Mouse (Mus musculus) spleen, adult 2 months (tissue): Measurements from ENCODE around the gene Lmbr1l. TPM values are rescaled to one million over a fixed set of nuclear protein-coding genes. Genes with fewer than 3 reads are reported as not detected.
A peak's percentile ranks its signal among the peaks of the same experiment; 100 is the strongest.

ENCODE experiments used
- DNase-seq, 2 experiments: peaks; one replicate each; pipeline versions ENCODE4 v3.0.0 to v3.0.0-alpha.2; 2012 to 2021; ENCODE audit warnings: low spot score in 2 of 2, low read depth in 1 of 2
- H3K27ac ChIP-seq: fragments of 200-500 bp; 2 replicates; pipeline ENCODE4 v1.5.1; 2012; ENCODE audit warnings: low read length, inconsistent platforms; ENCODE audit not compliant: insufficient read depth
- H3K27me3 ChIP-seq: fragments of 200-500 bp; 2 replicates; pipeline ENCODE4 v1.6.1; 2012; ENCODE audit warnings: mild to moderate bottlenecking, moderate library complexity, low read length, inconsistent platforms; ENCODE audit not compliant: control insufficient read depth, insufficient read depth
- H3K36me3 ChIP-seq: fragments of 200-500 bp; 2 replicates; pipeline ENCODE4 v1.6.1; 2012; ENCODE audit warnings: mild to moderate bottlenecking, low read length, inconsistent platforms; ENCODE audit not compliant: control insufficient read depth, insufficient read depth
- H3K4me1 ChIP-seq: fragments of 200-500 bp; 2 replicates; pipeline ENCODE4 v1.6.1; 2011; ENCODE audit warnings: inconsistent platforms; ENCODE audit not compliant: control insufficient read depth, insufficient read depth, insufficient read length
- H3K4me3 ChIP-seq: fragments of 200-500 bp; 2 replicates; pipeline ENCODE4 v1.5.1; 2011; ENCODE audit warnings: mild to moderate bottlenecking, inconsistent platforms; ENCODE audit not compliant: insufficient read depth, insufficient read length; ENCODE audit errors: extremely low read depth
- CTCF ChIP-seq: fragments of 200-500 bp; IDR thresholded peaks from 2 replicates; pipeline ENCODE4 v1.5.1; 2011; ENCODE audit warnings: mild to moderate bottlenecking, inconsistent platforms; ENCODE audit not compliant: insufficient read depth, insufficient read length, insufficient replicate concordance; ENCODE audit errors: extremely low read depth
- POLR2A ChIP-seq: fragments of 200-500 bp; IDR thresholded peaks from 2 replicates; pipeline ENCODE4 v1.6.1; 2011; ENCODE audit warnings: low read depth, low read length, inconsistent platforms
- WGBS: fragments of 180-500 bp; shearing (Covaris S2); methylation state at CpG from one replicate; pipeline ENCODE4 v1.1.7; 2018; 5-methylcytosine and 5-hydroxymethylcytosine counted together
- polyA plus RNA-seq: library from polyadenylated mRNA; depleted of rRNA; stranded (reverse); fragments of >200 nt; gene quantifications from 2 replicates; pipeline ENCODE4 v1.2.3, GENCODE M21; 2012

Gene Lmbr1l
- polyA plus RNA-seq, 1 experiment, result 112 TPM

DNA sequence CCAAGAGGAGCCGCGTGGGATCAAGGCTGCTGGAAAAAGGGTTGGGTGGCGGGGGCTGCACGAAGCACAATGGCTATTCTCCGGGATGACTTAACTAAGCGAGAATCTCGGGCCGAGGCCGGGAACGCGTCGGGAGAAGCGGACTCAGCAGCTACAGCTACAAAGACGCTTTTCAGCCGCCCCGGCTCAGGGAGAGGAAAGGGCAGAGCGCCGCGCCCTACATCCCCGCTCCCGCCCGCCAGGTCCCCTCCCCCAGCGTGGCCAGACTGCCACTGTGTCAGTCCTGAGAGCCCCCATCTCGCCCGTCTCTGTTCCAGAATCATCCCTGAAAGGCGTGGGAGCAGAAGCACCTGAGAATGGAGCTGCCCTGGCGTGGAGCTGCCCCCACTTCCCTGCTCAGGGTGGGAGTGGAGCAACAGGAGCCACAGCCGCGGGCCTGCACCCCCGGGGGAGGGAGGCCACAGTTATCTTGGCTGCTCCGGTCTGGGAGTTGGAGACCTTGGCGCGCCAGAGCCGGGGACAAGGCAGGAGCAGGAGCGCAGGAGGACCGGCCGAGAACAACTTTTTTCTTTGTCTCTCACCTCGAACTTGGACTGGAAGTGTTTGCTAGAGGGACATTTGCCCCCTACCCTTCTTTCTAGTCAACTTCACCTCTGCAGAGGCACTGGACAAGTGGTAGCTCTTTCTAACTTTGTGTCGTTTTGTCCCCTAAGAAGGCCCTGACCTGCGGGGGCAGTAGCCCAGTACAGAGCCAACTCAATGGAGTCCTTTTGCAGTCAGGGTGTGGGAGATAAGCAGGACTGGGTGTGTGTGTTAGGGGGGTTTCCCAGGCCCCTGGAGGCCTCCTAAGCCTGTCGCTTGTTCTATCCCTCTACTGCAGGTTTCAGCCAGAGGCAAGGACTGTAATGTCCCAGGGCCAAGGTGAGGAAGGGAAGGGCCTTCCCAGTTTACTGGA lies 22.1 kb downstream of the Lmbr1l start:
- 8% methylated on average over 41 of the region's 41 CpGs for WGBS
- Histone ChIP-seq H3K4me3 (peak overlapping the region; percentile 23; the same call in 1 of the 2 replicates), H3K4me1 (peaks cover 13% of the 10 kb centered on the region), H3K36me3 (no peaks in the 10 kb centered on the region), H3K27me3 (peaks cover 26% of the 10 kb centered on the region), H3K27ac (no peak overlapping the region)
- no peak for DNase-seq
- TF ChIP-seq CTCF (no peak), POLR2A (no peak)

DNA sequence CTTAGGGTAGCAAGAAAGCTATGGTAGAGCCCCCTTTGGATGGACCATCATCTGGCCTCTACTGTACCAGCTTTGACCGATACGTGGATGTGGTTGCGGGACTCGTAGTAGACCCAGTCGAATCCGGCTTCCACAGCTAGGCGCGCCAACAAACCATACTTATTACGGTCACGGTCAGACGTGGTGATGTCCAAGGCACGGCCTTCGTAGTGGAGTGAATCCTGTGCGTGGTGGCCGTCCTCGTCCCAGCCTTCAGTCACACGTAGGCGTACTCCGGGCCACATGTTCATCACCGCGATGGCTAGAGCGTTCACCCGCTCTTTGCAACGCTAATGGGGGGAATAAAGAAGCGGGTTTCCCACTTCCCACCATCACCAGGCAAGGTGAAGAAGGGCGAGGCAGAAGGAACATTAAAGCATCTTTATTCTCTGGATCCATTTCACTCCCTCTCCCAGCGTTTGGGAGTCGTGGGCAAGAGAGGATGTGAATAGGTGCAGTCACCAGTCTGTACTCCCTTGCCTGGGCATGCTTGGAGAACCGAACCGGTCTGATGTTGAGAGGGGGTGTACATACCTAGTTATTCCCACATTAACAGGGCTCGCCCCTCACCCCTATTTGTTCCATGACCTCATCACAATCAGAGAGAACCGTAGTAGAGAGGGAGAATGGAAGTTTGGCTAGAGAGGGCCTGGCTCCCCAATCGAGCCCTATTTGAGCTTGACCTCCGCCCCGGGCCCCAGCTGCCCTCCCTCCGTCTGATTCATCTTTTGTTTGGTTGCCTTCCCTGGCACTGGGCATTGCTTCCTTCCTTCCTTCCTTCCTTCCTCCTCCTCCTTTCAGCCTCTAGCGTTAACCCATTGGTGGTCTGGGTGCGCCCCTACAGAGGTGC lies 23.0 kb downstream of the Lmbr1l start:
- TF ChIP-seq POLR2A, result no peak
- no peak for TF ChIP-seq CTCF
- Histone ChIP-seq H3K27me3 (peaks cover 26% of the 10 kb centered on the region), H3K4me1 (peaks cover 13% of the 10 kb centered on the region), H3K36me3 (no peaks in the 10 kb centered on the region), H3K27ac (no peak overlapping the region), H3K4me3 (no peak overlapping the region)
- DNase-seq, result no peak
- WGBS, result 10% methylated on average over 38 of the region's 38 CpGs

DNA sequence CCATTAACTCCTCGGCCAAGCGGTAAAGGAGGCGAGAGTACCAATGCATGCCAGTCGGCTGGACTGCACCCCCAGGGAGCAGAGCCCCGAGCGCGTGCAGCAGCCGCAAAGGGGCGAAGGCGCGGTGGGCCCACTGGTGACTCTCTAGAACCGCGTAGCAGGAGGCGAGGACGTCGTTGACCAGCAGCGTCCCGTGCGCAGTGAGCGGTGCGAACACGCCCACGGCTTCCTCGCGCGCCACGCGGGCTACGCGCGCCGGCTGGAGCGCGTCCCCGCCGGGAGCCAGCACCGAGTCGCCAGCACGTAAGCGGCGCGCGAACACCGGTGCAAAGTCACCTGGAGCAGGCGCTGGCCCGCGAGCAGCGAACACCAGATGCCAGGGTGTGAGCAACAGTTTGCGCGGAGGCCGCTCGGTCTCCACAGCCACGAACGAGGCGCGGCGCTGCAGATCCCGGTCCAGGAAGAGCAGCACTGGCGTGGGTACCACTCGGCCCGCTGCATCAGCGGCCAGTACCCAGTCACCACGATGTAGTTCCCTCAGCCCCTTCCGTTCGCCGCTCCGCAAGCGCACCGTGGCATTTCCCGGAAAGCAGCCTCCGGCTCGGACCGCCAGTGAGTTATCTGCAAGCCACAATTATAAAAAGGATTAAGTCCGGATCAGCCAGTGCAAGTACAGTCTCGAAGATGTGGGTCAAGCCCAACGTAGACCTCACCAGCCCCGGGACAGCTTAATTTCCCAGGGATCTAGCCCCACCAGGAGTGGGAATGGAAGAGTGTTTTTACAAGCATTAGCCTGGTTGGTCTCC lies 23.9 kb downstream of the Lmbr1l start, which contains the start of gene Rhebl1:
Gene Rhebl1 (minus strand): TSS at position 601 of the 806 bp plus-strand sequence.
- peaks cover 13% of the 10 kb centered on the region for H3K4me1 ChIP-seq
- no peak within 1 kb of the TSS for H3K27ac ChIP-seq
- TF ChIP-seq CTCF, result no peak
- no peak for TF ChIP-seq POLR2A
- H3K27me3 ChIP-seq, result peaks cover 26% of the 10 kb centered on the region
- peak within 1 kb of the TSS; percentile 60 for H3K4me3 ChIP-seq
- WGBS, result under 1% methylated on average over 77 of the region's 77 CpGs
- H3K36me3 ChIP-seq, result no peaks in the 10 kb centered on the region
- no peak for DNase-seq

DNA sequence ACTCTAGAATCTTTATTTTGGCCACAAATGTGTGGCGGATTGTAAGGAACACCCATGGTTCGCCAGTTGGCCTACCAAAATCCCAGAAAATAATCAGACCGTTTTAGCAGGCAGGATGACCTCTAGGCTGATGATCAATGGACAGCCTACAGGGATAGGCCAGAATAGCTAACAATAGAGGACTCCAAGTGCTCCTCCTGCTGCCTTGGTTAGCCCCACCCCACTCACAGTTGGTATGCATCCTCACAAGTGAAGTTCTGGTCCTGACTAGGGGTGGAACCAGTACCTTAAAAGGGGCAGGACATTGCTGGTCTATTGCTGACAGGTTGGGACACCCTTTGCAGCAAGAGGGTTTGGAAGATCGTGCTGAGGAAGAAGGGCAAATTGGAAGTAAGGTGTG lies 25.0 kb downstream of the Lmbr1l start:
- no peak for TF ChIP-seq POLR2A
- TF ChIP-seq CTCF, result no peak
- H3K27me3 ChIP-seq, result peaks cover 22% of the 10 kb centered on the region
- H3K4me1 ChIP-seq, result peaks cover 12% of the 10 kb centered on the region
- no peaks in the 10 kb centered on the region for H3K36me3 ChIP-seq
- no peak for DNase-seq
- no peak overlapping the region for H3K27ac ChIP-seq
- no peak overlapping the region for H3K4me3 ChIP-seq
- 85% methylated on average over 4 of the region's 4 CpGs for WGBS

DNA sequence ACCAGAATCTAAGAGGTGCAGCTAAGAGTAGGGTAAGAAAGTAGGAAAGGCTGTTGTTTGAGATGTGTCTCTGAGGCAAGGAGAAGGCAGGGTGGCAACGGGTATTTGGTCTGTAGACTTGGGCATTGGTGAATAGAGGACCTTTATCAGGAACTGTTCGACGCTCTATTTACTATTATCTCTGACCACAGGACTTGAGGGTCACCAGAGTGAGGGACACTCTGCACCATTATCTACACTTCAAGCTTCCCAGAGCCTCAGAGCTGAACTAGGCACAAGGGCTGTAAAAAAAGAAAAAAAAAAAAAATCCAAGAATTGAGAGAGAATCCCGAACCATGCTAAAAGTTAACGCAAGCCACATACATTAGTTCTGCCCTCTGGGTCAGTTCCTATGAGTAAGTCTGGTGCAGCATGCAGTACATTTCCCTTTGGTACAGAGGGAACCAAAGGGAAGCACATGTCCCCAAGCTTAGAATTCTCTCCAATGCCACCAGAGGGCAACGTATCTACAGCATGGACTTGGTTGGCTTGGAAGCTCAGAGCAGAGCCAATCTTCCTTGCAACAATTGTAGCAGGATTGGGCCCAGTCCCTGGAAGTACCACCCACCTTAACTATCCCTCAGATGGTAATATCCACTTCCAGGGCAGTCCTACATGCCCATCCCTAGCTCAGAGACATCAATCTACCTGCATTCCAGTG lies 26.0 kb downstream of the Lmbr1l start:
- Histone ChIP-seq H3K27me3 (peaks cover 17% of the 10 kb centered on the region), H3K36me3 (no peaks in the 10 kb centered on the region), H3K4me1 (peaks cover 10% of the 10 kb centered on the region; the same call in 1 of the 2 replicates), H3K27ac (no peak overlapping the region), H3K4me3 (no peak overlapping the region)
- DNase-seq, result peak; percentile 46 to 53
- WGBS, result 26% methylated on average over 6 of the region's 6 CpGs
- TF ChIP-seq CTCF (peak; percentile 54; the same call in 1 of the 2 replicates), POLR2A (no peak)

DNA sequence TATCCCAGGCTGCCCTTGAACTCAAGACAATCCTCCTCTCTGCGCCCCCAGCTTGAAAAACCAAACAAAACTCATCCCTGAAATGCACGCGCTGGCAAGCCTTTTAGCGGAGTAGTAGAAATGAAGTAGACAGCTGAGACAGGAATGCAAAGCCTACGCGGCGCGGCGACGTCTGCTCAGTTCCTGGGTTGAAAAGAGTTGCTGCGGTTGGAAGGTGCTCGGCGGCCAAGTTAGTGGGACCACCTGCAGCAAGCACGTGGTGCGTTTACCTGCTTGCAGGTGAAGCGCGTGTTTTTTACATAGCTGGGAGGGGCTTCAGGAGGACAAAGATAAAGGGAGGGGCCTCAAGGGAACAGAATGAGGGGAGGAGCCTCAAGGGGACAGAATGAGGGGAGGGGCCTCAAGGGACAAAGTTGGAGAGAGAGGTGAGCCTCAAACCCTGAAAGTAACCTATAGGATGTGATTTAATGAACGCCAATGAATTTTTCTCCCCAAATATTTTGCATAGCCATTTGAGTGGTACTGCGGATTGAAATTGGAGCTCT lies 26.8 kb downstream of the Lmbr1l start:
- WGBS, result 40% methylated on average over 19 of the region's 19 CpGs
- no peak overlapping the region for H3K4me3 ChIP-seq
- peaks cover 10% of the 10 kb centered on the region; the same call in 1 of the 2 replicates for H3K4me1 ChIP-seq

More for the DNA sequence above, 26.8 kb downstream of the Lmbr1l start:
- peaks cover 16% of the 10 kb centered on the region for H3K27me3 ChIP-seq
- no peak for DNase-seq
- TF ChIP-seq POLR2A (no peak), CTCF (no peak)
- H3K36me3 ChIP-seq, result no peaks in the 10 kb centered on the region
- no peak overlapping the region for H3K27ac ChIP-seq
